Mouse (Mus musculus): ENCODE data around the gene Mpdz. TPM values are rescaled to one million over a fixed set of nuclear protein-coding genes. Genes with fewer than 3 reads are reported as not detected.

The Mpdz gene
- total RNA-seq (2021), result 10 to 100 TPM; 75.5 to 76.5 TPM
- long read RNA-seq, experiment 1, full-length matches to known transcripts, result 10 of 33 reads
- long read RNA-seq, experiment 1, partial matches to known transcripts, result 8 of 33 reads
- long read RNA-seq, experiment 1, other reads (novel, unspliced or antisense), result 15 of 33 reads
- long read RNA-seq, experiment 2, full-length matches to known transcripts, result 15 of 50 reads
- long read RNA-seq, experiment 2, partial matches to known transcripts, result 19 of 50 reads
- long read RNA-seq, experiment 2, other reads (novel, unspliced or antisense), result 16 of 50 reads

- Histone ChIP-seq H3K4me3 (peak within 1 kb of the TSS; percentile 62), H3K27ac (peak within 1 kb of the TSS; percentile 95)
- TF ChIP-seq CTCF (conservative IDR thresholded peaks at IDR 0.05), result no peak
- peak; percentile 32 to 64 for DNase-seq (ENCODE audit: low spot score in 2 of 2)
Measured at GRCm38 (mm10) chr4:81442078-81442981, at the start of gene Mpdz. Gene Mpdz (minus strand): TSS chr4:81442815.

GRCm38 (mm10) chr4:81490556-81490955, 47.9 kb upstream of the Mpdz start:
- no peak for DNase-seq (ENCODE audit: low spot score in 2 of 2)
- H3K27ac ChIP-seq, result no peak overlapping the region
- no peak for TF ChIP-seq CTCF (conservative IDR thresholded peaks at IDR 0.05)
- no peak overlapping the region for H3K4me3 ChIP-seq

GRCm38 (mm10) chr4:81484603-81485002, 42.0 kb upstream of the Mpdz start:
- no peak for DNase-seq (ENCODE audit: low spot score in 2 of 2)
- no peak for TF ChIP-seq CTCF (conservative IDR thresholded peaks at IDR 0.05)
- H3K4me3 ChIP-seq, result no peak overlapping the region
- H3K27ac ChIP-seq, result no peak overlapping the region

- DNase-seq (ENCODE audit: low spot score in 2 of 2), result no peak
- no peak overlapping the region for H3K27ac ChIP-seq
- H3K4me3 ChIP-seq, result no peak overlapping the region
- TF ChIP-seq CTCF (conservative IDR thresholded peaks at IDR 0.05), result no peak
Measured at GRCm38 (mm10) chr4:81483887-81484602, 41.4 kb upstream of the Mpdz start.

GRCm38 (mm10) chr4:81483159-81483558, 40.5 kb upstream of the Mpdz start:
- no peak overlapping the region for H3K4me3 ChIP-seq
- TF ChIP-seq CTCF (conservative IDR thresholded peaks at IDR 0.05), result no peak
- DNase-seq (ENCODE audit: low spot score in 2 of 2), result no peak
- H3K27ac ChIP-seq, result no peak overlapping the region

- no peak for TF ChIP-seq CTCF (conservative IDR thresholded peaks at IDR 0.05)
- Histone ChIP-seq H3K27ac (no peak overlapping the region), H3K4me3 (no peak overlapping the region)
- no peak for DNase-seq (ENCODE audit: low spot score in 2 of 2)
Measured at GRCm38 (mm10) chr4:81466821-81467220, 24.2 kb upstream of the Mpdz start.

GRCm38 (mm10) chr4:81465172-81465571, 22.6 kb upstream of the Mpdz start:
- no peak for TF ChIP-seq CTCF (conservative IDR thresholded peaks at IDR 0.05)
- no peak for DNase-seq (ENCODE audit: low spot score in 2 of 2)
- no peak overlapping the region for H3K27ac ChIP-seq

GRCm38 (mm10) chr4:81462253-81462652, 19.6 kb upstream of the Mpdz start:
- H3K27ac ChIP-seq, result no peak overlapping the region
- no peak overlapping the region for H3K4me3 ChIP-seq
- DNase-seq (ENCODE audit: low spot score in 2 of 2), result no peak
- TF ChIP-seq CTCF (conservative IDR thresholded peaks at IDR 0.05), result no peak

More at GRCm38 (mm10) chr4:81465172-81465571, 22.6 kb upstream of the Mpdz start:
- H3K4me3 ChIP-seq, result no peak overlapping the region

- DNase-seq (ENCODE audit: low spot score in 2 of 2), result no peak
- H3K4me3 ChIP-seq, result no peak overlapping the region
- TF ChIP-seq CTCF (conservative IDR thresholded peaks at IDR 0.05), result no peak
- H3K27ac ChIP-seq, result no peak overlapping the region
Measured at GRCm38 (mm10) chr4:81458921-81459320, 16.3 kb upstream of the Mpdz start.

GRCm38 (mm10) chr4:81453806-81454205, 11.2 kb upstream of the Mpdz start:
- Histone ChIP-seq H3K4me3 (no peak overlapping the region), H3K27ac (no peak overlapping the region)
- no peak for DNase-seq (ENCODE audit: low spot score in 2 of 2)
- no peak for TF ChIP-seq CTCF (conservative IDR thresholded peaks at IDR 0.05)

- H3K27ac ChIP-seq, result no peak overlapping the region
Measured at GRCm38 (mm10) chr4:81452183-81452582, 9.6 kb upstream of the Mpdz start.

GRCm38 (mm10) chr4:81449413-81449812, 6.8 kb upstream of the Mpdz start:
- Histone ChIP-seq H3K4me3 (no peak overlapping the region), H3K27ac (no peak overlapping the region)
- TF ChIP-seq CTCF (conservative IDR thresholded peaks at IDR 0.05), result no peak
- DNase-seq (ENCODE audit: low spot score in 2 of 2), result no peak

More at GRCm38 (mm10) chr4:81452183-81452582, 9.6 kb upstream of the Mpdz start:
- no peak for TF ChIP-seq CTCF (conservative IDR thresholded peaks at IDR 0.05)
- no peak for DNase-seq (ENCODE audit: low spot score in 2 of 2)
- H3K4me3 ChIP-seq, result no peak overlapping the region

- no peak overlapping the region for H3K27ac ChIP-seq
- DNase-seq (ENCODE audit: low spot score in 2 of 2), result no peak
- no peak for TF ChIP-seq CTCF (conservative IDR thresholded peaks at IDR 0.05)
- no peak overlapping the region for H3K4me3 ChIP-seq
Measured at GRCm38 (mm10) chr4:81443566-81443965, 951 bp upstream of the Mpdz start.

All from layer of hippocampus, adult 2 months (tissue).